Mouse (Mus musculus): ENCODE results near the gene Tet1. TPM values are rescaled to one million over a fixed set of nuclear protein-coding genes. Genes with fewer than 3 reads are reported as not detected.
"Not testable (repeated sequence)": the region's sequence is repeated elsewhere in the genome, so short reads cannot be mapped to it uniquely, and the experiment has no call there.

Gene Tet1
- polyA plus RNA-seq, 1 experiment from 2014 or later = 1.5 TPM

DNA sequence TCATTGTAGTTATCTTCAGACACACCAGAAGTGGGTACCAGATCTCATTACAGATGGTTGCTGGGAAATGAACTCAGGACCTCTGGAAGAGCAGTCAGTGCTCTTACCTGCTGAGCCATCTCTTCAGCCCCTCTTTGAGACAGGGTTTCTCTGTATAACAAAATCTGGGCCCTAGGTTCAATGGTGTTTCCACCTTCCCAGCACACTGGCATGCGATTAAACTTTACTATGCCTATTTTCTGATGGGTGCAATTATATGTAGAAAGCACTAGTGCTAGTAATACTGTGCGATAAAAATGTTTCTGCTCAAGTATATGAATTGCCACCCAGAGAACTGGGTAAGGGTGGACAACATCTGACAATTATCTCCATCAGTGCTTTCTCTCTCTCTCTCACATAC lies 105.5 kb downstream of the Tet1 start:
- WGBS (ENCODE audit: insufficient replicate concordance) = 84% methylated on average over 2 of the region's 2 CpGs
- H3K4me3 ChIP-seq (replicated peaks) = no peak overlapping the region
- H3K9ac ChIP-seq = no peak overlapping the region
- H3K27me3 ChIP-seq = no peaks in the 10 kb centered on the region
- no peaks in the 10 kb centered on the region for H3K9me3 ChIP-seq (replicated peaks)
- H3K4me2 ChIP-seq = no peak overlapping the region
- ATAC-seq (ENCODE audit: low read depth) (no peak), DNase-seq (no peak)
- H3K36me3 ChIP-seq = no peaks in the 10 kb centered on the region
- no peaks in the 10 kb centered on the region for H3K4me1 ChIP-seq (replicated peaks)
- H3K27ac ChIP-seq = no peak overlapping the region

DNA sequence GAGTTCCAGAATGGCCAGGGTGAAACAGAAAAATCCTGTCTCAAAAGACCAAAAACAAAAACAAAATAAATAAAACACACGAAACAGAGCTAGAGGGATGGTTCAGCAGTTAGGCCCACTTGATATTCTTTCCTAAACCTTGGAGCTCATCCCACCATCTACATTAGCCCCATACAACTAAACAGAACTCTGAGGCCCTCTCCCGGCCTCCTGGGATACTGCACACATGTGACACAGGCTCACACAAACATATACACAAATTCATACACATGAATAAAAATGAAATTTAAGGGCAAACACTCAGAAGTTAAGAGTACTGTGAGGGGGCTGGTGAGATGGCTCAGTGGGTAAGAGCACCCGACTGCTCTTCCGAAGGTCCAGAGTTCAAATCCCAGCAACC lies 114.6 kb downstream of the Tet1 start:
- Histone ChIP-seq H3K4me2 (no peak overlapping the region), H3K27ac (no peak overlapping the region), H3K4me1 (replicated peaks) (peaks cover 28% of the 10 kb centered on the region), H3K36me3 (peaks cover 11% of the 10 kb centered on the region), H3K4me3 (replicated peaks) (no peak overlapping the region), H3K27me3 (no peaks in the 10 kb centered on the region), H3K9ac (no peak overlapping the region), H3K9me3 (replicated peaks) (no peaks in the 10 kb centered on the region)
- ATAC-seq (ENCODE audit: low read depth) (no peak), DNase-seq (no peak)
- 91% methylated on average over 4 of the region's 4 CpGs for WGBS (ENCODE audit: insufficient replicate concordance)

DNA sequence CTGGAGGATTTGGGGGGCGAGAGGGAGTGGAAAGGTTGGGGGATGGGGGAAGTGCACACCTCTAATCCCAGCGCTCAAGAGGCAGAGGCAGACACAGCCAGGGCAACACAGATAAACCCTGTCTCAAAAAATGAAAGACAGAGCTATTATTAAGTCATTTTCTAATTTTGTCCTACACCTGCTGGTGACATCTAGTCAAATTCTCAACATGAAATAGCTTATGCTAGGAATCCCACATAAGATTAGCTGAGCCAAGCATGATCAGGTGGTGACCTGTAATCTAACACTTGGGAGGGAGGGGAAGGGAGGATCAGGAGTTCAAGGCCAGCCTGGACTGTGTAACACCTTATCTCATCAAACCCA lies 115.7 kb downstream of the Tet1 start:
- Histone ChIP-seq H3K4me3 (replicated peaks) (peak overlapping the region; percentile 98), H3K27me3 (no peaks in the 10 kb centered on the region), H3K36me3 (peaks cover 22% of the 10 kb centered on the region), H3K4me2 (peak overlapping the region; percentile 86), H3K9me3 (replicated peaks) (no peaks in the 10 kb centered on the region), H3K9ac (peak overlapping the region; percentile 98), H3K27ac (peak overlapping the region; percentile 98), H3K4me1 (replicated peaks) (peaks cover 37% of the 10 kb centered on the region)
- DNase-seq (no peak), ATAC-seq (ENCODE audit: low read depth) (no peak)
- 26% methylated on average over 2 of the region's 2 CpGs for WGBS (ENCODE audit: insufficient replicate concordance)

DNA sequence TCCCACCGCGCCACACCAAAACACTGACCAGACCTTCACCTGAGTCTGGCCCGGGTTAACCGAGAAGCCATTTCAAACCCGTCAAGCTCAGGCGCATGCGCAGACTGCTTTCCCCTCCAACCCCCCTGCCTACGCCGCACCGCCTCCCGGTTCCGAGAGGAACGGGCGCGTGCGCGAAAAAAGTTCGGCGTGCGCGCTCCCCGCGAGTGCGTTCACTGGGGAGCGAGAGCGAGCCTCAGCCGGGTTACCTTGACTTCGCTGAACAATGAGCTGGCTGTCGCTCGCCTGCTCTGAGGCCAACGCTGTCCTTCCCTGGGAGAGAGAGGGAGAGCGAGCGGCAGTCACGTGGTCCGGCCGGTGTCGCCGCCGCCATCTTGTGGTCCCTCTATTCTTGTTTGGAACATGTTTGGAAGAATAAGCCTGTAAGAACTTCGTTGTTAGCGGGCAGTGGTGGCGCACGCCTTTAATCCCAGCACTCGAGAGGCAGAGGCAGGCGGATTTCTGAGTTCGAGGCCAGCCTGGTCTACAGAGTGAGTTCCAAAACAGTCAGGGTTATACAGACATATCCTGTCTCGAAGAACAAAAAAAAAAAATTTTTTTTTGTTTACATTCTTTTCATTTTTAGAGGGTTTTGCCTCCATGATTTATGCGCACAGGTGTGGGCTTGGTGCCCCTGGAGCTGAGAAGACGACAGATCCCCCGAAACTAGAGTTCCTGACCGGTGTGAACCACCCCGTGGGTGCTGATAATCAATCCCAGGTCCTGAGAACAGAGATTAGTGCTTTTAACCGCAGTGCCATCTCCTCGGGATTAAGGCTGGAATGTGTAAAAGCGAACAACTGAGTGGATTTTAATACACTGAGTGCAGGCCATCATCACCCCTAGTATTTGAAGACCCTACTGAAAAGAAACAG lies 116.4 kb downstream of the Tet1 start, which contains the start of gene Ccar1:
Gene Ccar1, minus strand, starts transcription at position 110 of the 914 bp plus-strand sequence.
- H3K27me3 ChIP-seq = no peaks in the 10 kb centered on the region
- H3K9me3 ChIP-seq (replicated peaks) = no peaks in the 10 kb centered on the region
- peaks cover 37% of the 10 kb centered on the region for H3K4me1 ChIP-seq (replicated peaks)
- ATAC-seq (ENCODE audit: low read depth) = peak; percentile 97
- peak; percentile 98 for DNase-seq
- peak within 1 kb of the TSS; percentile 98 for H3K9ac ChIP-seq
- peaks cover 28% of the 10 kb centered on the region for H3K36me3 ChIP-seq
- 1% methylated on average over 55 of the region's 55 CpGs for WGBS (ENCODE audit: insufficient replicate concordance)
- peak within 1 kb of the TSS; percentile 98 for H3K4me3 ChIP-seq (replicated peaks)
- H3K27ac ChIP-seq = peak within 1 kb of the TSS; percentile 98
- H3K4me2 ChIP-seq = peak within 1 kb of the TSS; percentile 86

DNA sequence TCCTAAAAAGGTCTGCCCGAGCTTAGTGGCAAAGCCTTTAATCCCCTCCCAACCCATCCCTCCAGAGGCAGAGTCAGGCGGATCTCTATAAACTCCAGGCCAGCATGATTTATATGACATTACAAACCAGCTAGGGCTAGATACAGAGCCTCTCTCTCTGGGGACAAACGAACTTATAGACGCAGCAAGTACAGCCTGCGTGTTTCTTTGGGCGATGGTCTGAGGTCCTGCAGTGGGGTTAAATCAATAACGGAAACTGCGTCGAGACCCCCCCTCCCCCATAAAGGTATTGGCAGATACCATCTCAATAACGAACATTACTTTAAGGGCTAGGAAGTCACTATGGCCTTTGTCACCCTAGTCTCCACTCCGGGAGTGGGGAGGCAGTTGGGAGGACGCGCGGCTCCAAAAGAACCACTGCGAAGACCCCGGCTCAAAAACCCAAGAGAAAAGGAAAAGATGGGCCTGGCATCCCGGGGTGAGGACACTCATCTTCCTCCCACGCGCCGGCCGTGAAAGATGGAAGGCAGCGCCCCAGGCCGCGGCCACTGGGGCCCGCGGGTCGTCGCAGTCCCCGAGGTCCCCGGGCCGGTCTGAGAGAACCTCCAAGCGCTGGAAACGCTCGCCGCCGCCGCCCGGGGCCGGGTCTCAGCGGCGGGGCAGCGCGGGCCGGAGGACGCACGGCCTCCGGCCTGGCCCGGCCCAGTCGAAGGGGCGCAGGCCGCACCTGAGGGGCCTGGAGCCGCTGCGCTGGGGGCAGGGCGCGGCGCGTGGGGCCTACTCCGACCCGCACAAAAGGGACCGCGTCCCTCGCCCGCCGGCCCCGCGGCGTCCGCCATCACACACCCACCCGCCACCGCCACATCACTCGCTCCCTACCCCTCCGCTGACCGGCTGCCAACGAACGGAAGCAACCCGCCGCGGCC lies 117.3 kb downstream of the Tet1 start:
- peak overlapping the region; percentile 98 for H3K9ac ChIP-seq
- H3K4me2 ChIP-seq = peak overlapping the region; percentile 86
- peaks cover 37% of the 10 kb centered on the region for H3K36me3 ChIP-seq
- H3K9me3 ChIP-seq (replicated peaks) = no peaks in the 10 kb centered on the region
- ATAC-seq (ENCODE audit: low read depth) = peak; percentile 73
- H3K27ac ChIP-seq = peak overlapping the region; percentile 98
- under 1% methylated on average over 68 of the region's 78 CpGs for WGBS (ENCODE audit: insufficient replicate concordance)
- H3K4me1 ChIP-seq (replicated peaks) = peaks cover 37% of the 10 kb centered on the region
- H3K4me3 ChIP-seq (replicated peaks) = peak overlapping the region; percentile 98
- DNase-seq = no peak
- no peaks in the 10 kb centered on the region for H3K27me3 ChIP-seq

DNA sequence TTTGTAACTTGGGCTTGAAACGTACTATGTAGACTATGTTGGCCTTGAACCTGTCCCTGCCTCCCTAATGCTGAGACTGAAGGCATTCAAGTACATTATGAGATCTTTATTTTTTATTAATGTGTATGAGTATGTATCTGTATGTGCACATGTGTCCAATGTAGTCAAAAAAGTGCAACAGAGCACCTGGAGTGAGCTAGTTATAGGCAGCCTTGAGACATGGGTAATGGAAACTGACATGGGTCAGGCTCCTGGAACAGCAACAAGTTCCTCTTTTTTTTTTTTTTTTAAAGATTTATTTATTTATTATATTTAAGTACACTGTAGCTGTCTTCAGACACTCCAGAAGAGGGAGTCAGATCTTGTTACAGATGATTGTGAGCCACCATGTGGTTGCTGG lies 127.0 kb downstream of the Tet1 start:
- 85% methylated on average over 1 of the region's 1 CpGs for WGBS (ENCODE audit: insufficient replicate concordance)
- not testable (repeated sequence) for H3K4me2 ChIP-seq; H3K9ac ChIP-seq; H3K27me3 ChIP-seq; H3K9me3 ChIP-seq (replicated peaks); H3K4me3 ChIP-seq (replicated peaks); H3K27ac ChIP-seq; ATAC-seq (ENCODE audit: low read depth); H3K4me1 ChIP-seq (replicated peaks); DNase-seq
- peaks cover 94% of the 10 kb centered on the region for H3K36me3 ChIP-seq

Other genes with a start within 250 kb of the Tet1 start
- 0.30 and 0.42 TPM in 2 replicates for gene Stox1, start 182.9 kb downstream of the Tet1 start, polyA plus RNA-seq (2015; fragmentation: Nextera tagmentation; extraction: Ambion mirVana)
- gene Ccar1, start 116.7 kb downstream of the Tet1 start, polyA plus RNA-seq (2015; fragmentation: Nextera tagmentation; extraction: Ambion mirVana) = 56.2 and 68.4 TPM in 2 replicates
- 9.4 and 11.4 TPM in 2 replicates for gene Slc25a16, start 11.6 kb upstream of the Tet1 start, polyA plus RNA-seq (2015; fragmentation: Nextera tagmentation; extraction: Ambion mirVana)
- 29.4 and 37.1 TPM in 2 replicates for gene Dna2, start 38.0 kb upstream of the Tet1 start, polyA plus RNA-seq (2015; fragmentation: Nextera tagmentation; extraction: Ambion mirVana)
- gene Rufy2, start 71.2 kb upstream of the Tet1 start, polyA plus RNA-seq (2015; fragmentation: Nextera tagmentation; extraction: Ambion mirVana) = 2.7 and 3.0 TPM in 2 replicates
- gene Hnrnph3, start 115.2 kb upstream of the Tet1 start, polyA plus RNA-seq (2015; fragmentation: Nextera tagmentation; extraction: Ambion mirVana) = 25.5 and 29.9 TPM in 2 replicates
- gene Pbld2, start 115.3 kb upstream of the Tet1 start, polyA plus RNA-seq (2015; fragmentation: Nextera tagmentation; extraction: Ambion mirVana) = 1.6 and 1.8 TPM in 2 replicates
- gene Pbld1, start 151.2 kb upstream of the Tet1 start, polyA plus RNA-seq (2015; fragmentation: Nextera tagmentation; extraction: Ambion mirVana) = 3.0 and 3.1 TPM in 2 replicates
- not detected in 2 replicates for gene Atoh7, start 190.7 kb upstream of the Tet1 start, polyA plus RNA-seq (2015; fragmentation: Nextera tagmentation; extraction: Ambion mirVana)

Data from liver, embryonic 13.5 days (tissue).